Comparison of ENCODE assay signal across 8 mouse cellular contexts in the genomic region with DNA sequence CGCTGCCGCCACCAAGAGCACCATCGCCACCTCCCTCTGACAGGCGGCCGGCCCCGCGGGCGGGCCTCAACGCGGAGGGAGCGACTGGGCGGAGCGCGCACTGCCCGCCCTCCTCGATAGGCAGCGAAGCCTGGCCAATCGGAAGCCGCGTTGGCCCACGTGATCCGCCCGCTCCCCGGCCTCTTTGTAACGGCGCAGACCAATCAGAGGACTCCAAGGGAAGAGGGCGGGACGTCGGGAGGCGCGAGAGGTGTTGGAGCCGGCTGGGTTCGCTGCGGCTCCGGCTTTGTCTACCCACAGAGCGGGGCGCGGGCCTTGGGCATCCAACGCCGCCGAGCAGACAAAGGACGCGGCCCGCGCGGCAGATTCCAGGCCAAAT. TPM values are rescaled to one million over a fixed set of nuclear protein-coding genes. Genes with fewer than 3 reads are reported as not detected.
A peak's percentile ranks its signal among the peaks of the same experiment; 100 is the strongest.
DNase-seq lines count a peak whose midpoint lies in the region; ATAC-seq and TF ChIP-seq lines count a peak whose summit lies in the region.

Megf9 (minus strand) TSS at position 105 of the 379 bp plus-strand sequence.

- H3ac ChIP-seq in myocyte (ENCODE audit: control insufficient read depth, insufficient read length) = peak within 1 kb of the TSS; percentile 51

- H3K4me1 ChIP-seq in forebrain, embryonic 10.5 days = peaks cover 67% of the 10 kb centered on the region
- H3K4me1 ChIP-seq in heart, embryonic 14.5 days (ENCODE audit: control insufficient read depth in 2 of 2, insufficient read depth in 2 of 2, low read length in 2 of 2) = peaks cover 5 to 18% of the 10 kb centered on the region in 2 experiments
- H3K4me1 ChIP-seq in liver, embryonic 11.5 days (replicated peaks; ENCODE audit: control insufficient read depth, insufficient read depth, low read length) = peaks cover 5% of the 10 kb centered on the region

- no peaks in the 10 kb centered on the region for H3K9me3 ChIP-seq in forebrain, embryonic 10.5 days
- H3K9me3 ChIP-seq in heart, embryonic 14.5 days (ENCODE audit: control insufficient read depth, low read length) = no peaks in the 10 kb centered on the region
- no peaks in the 10 kb centered on the region for H3K9me3 ChIP-seq in liver, embryonic 11.5 days (ENCODE audit: control insufficient read depth, low read length)

- H3K36me3 ChIP-seq in forebrain, embryonic 10.5 days (replicated peaks) = no peaks in the 10 kb centered on the region
- no peaks in the 10 kb centered on the region for H3K36me3 ChIP-seq in heart, embryonic 14.5 days (ENCODE audit: control insufficient read depth, insufficient read depth, low read length)
- H3K36me3 ChIP-seq in liver, embryonic 11.5 days (ENCODE audit: control insufficient read depth, insufficient read depth, low read length) = no peaks in the 10 kb centered on the region
- H3K36me3 ChIP-seq in myocyte (ENCODE audit: control insufficient read depth, insufficient read depth) = no peaks in the 10 kb centered on the region

- ATAC-seq in heart, embryonic 14.5 days (ENCODE audit: insufficient number of reproducible peaks, insufficient read depth, low FRiP score, low read depth) = peak; percentile 99
- ATAC-seq in liver, embryonic 11.5 days (replicated peaks; ENCODE audit: low FRiP score) = peak; percentile 98

- DNase-seq in CD8-positive naive resting alpha-beta T cell, adult 2 months (ENCODE audit: low read depth in 2 of 2, low spot score in 2 of 2) = peak; percentile 94 to 96
- peak; percentile 92 for DNase-seq in c-Kit-positive CD71-negative TER-119-negative erythroid progenitor cells, embryonic 14.5 days (ENCODE audit: low read depth)
- peak; percentile 97 for DNase-seq in forebrain, embryonic 10.5 days (ENCODE audit: extremely low spot score, low spot score)
- DNase-seq in kidney, postnatal 10 days = peak; percentile 99
- DNase-seq in liver, embryonic 11.5 days (ENCODE audit: low spot score) = peak; percentile 89
- DNase-seq in spleen, postnatal 4 days (ENCODE audit: low spot score in 2 of 2) = peak; percentile 97 to 98

- peak within 1 kb of the TSS; percentile 80 for H3K4me3 ChIP-seq in forebrain, embryonic 10.5 days
- H3K4me3 ChIP-seq in heart, embryonic 14.5 days (ENCODE audit: control insufficient read depth in 1 of 2, insufficient read depth in 1 of 2, low read depth in 1 of 2, low read length in 2 of 2) = peak within 1 kb of the TSS; percentile 61 to 91
- H3K4me3 ChIP-seq in liver, embryonic 11.5 days (ENCODE audit: low read depth, low read length) = peak within 1 kb of the TSS; percentile 86
- peak within 1 kb of the TSS; percentile 49 for H3K4me3 ChIP-seq in myocyte

- peak within 1 kb of the TSS; percentile 92 for H3K4me2 ChIP-seq in heart, embryonic 14.5 days (ENCODE audit: low read length)
- peak within 1 kb of the TSS; percentile 96 for H3K4me2 ChIP-seq in liver, embryonic 11.5 days
- H3K4me2 ChIP-seq in myocyte (ENCODE audit: low read depth) = peak within 1 kb of the TSS; percentile 99

- peaks cover 25% of the 10 kb centered on the region for H3K27me3 ChIP-seq in forebrain, embryonic 10.5 days (ENCODE audit: poor library complexity, severe bottlenecking)
- no peaks in the 10 kb centered on the region for H3K27me3 ChIP-seq in heart, embryonic 14.5 days (ENCODE audit: control insufficient read depth, insufficient read depth, low read length)
- H3K27me3 ChIP-seq in liver, embryonic 11.5 days (replicated peaks; ENCODE audit: control insufficient read depth, insufficient read depth, low read length) = no peaks in the 10 kb centered on the region
- H3K27me3 ChIP-seq in myocyte (ENCODE audit: control insufficient read depth, insufficient read depth, insufficient read length) = no peaks in the 10 kb centered on the region

- under 1% methylated on average over 46 of the region's 46 CpGs for WGBS in forebrain, embryonic 10.5 days
- WGBS in heart, embryonic 14.5 days = 0% methylated on average over 46 of the region's 46 CpGs
- WGBS in liver, embryonic 11.5 days = 0% methylated on average over 45 of the region's 46 CpGs

- TF ChIP-seq POLR2A in myocyte (IDR thresholded peaks at IDR 0.05; ENCODE audit: insufficient read length, low read depth) = peak; percentile 84

- H3K79me2 ChIP-seq in myocyte (ENCODE audit: control insufficient read depth, insufficient read depth) = peaks cover 3% of the 10 kb centered on the region

- H3K9ac ChIP-seq in heart, embryonic 14.5 days (ENCODE audit: low read length) = peak within 1 kb of the TSS; percentile 92
- H3K9ac ChIP-seq in liver, embryonic 11.5 days (ENCODE audit: low read depth, low read length) = peak within 1 kb of the TSS; percentile 83

- H3K27ac ChIP-seq in forebrain, embryonic 10.5 days = peak within 1 kb of the TSS; percentile 100
- H3K27ac ChIP-seq in heart, embryonic 14.5 days (replicated peaks in 1 of 2; ENCODE audit: control insufficient read depth in 1 of 2, insufficient read depth in 1 of 2, low read depth in 2 of 2, low read length in 2 of 2) = peak within 1 kb of the TSS; percentile 82 to 93
- H3K27ac ChIP-seq in liver, embryonic 11.5 days (ENCODE audit: low read depth, low read length) = peak within 1 kb of the TSS; percentile 47

TF ChIP-seq in myocyte, 11 proteins besides CTCF, POLR2A, EP300 and RAD21:
- TF ChIP-seq SRF (IDR thresholded peaks at IDR 0.05; ENCODE audit: control insufficient read depth, insufficient read length, low read depth) (peak; percentile 63), POLR2AphosphoS2 (IDR thresholded peaks at IDR 0.05; ENCODE audit: insufficient read length, low read depth) (peak; percentile 67), TCF3 (IDR thresholded peaks at IDR 0.05; ENCODE audit: insufficient read length, low read depth) (no peak), USF1 (IDR thresholded peaks at IDR 0.05; ENCODE audit: low read depth) (peak; percentile 93), MYOG (IDR thresholded peaks at IDR 0.05; ENCODE audit: control insufficient read depth in 1 of 3, insufficient read depth in 1 of 3, insufficient read length in 2 of 3, low read depth in 2 of 3) (no peak), CEBPB (IDR thresholded peaks at IDR 0.05; ENCODE audit: insufficient read depth, poor library complexity, severe bottlenecking) (no peak), MAX (IDR thresholded peaks at IDR 0.05; ENCODE audit: low read depth) (no peak), E2F4 (IDR thresholded peaks at IDR 0.05; ENCODE audit: insufficient read depth) (no peak), MYOD1 (IDR thresholded peaks at IDR 0.05; ENCODE audit: control insufficient read depth in 1 of 3, insufficient read length in 2 of 3, low read depth in 2 of 3) (no peak)
TF ChIP-seq in myocyte: peak in this region for 3.

RNA-seq across cellular contexts. Expression of gene Megf9, which starts in this region (rescaled TPM):
- 14.2 and 14.5 TPM in 2 replicates for polyA plus RNA-seq in forebrain, embryonic 10.5 days (2016; fragmentation: Nextera tagmentation; extraction: Ambion mirVana)
- 6.4 and 7.2 TPM in 2 replicates for polyA plus RNA-seq in heart, embryonic 14.5 days (2014; fragmentation: Nextera tagmentation; extraction: Ambion mirVana)
- polyA plus RNA-seq in liver, embryonic 11.5 days (2014; fragmentation: Nextera tagmentation; extraction: Ambion mirVana) = 5.0 and 6.0 TPM in 2 replicates
- polyA plus RNA-seq in myocyte (2012; fragmentation: generic; extraction: Trizol) = 2.6 TPM

Comparison
In these comparisons a context has a peak if more than half of its experiments do, and no peak if none do; other contexts are left out.
1. Peak in every context shown above with its lines: DNase-seq, ATAC-seq, H3K4me3 ChIP-seq and H3K27ac ChIP-seq.
2. H3K27ac ChIP-seq: peak in every context shown above with its lines; median percentile 100 in forebrain, embryonic 10.5 days; 88 in heart, embryonic 14.5 days; 47 in liver, embryonic 11.5 days.